Mouse (Mus musculus) heart, postnatal 4 days (tissue): ENCODE results near the gene Grik5. TPM values are rescaled to one million over a fixed set of nuclear protein-coding genes. Genes with fewer than 3 reads are reported as not detected.

Source experiments
- DNase-seq: peaks from one replicate; pipeline ENCODE4 v3.0.0; 2021
- total RNA-seq, 2 experiments: library from RNA; stranded (reverse); gene quantifications; 2 replicates each; pipeline ENCODE4 v1.2.3; 2021

Gene Grik5
- total RNA-seq, 2 experiments from 2014 or later: 14.0 to 15.7 TPM

- peak; percentile 89 for DNase-seq
Observed at GRCm38 (mm10) chr7:25030032-25030753, 42.0 kb downstream of the Grik5 start.

GRCm38 (mm10) chr7:25026452-25026851, 45.7 kb downstream of the Grik5 start:
- no peak for DNase-seq

GRCm38 (mm10) chr7:25025855-25026439, 46.2 kb downstream of the Grik5 start:
- DNase-seq: peak; percentile 66

GRCm38 (mm10) chr7:25011592-25011991, 60.6 kb downstream of the Grik5 start:
- DNase-seq: no peak

- DNase-seq: peak; percentile 57
Observed at GRCm38 (mm10) chr7:25010090-25010913, 61.8 kb downstream of the Grik5 start.

- no peak for DNase-seq
Observed at GRCm38 (mm10) chr7:25009099-25009700, 62.9 kb downstream of the Grik5 start.

- DNase-seq: peak; percentile 82
Observed at GRCm38 (mm10) chr7:25008635-25009034, 63.5 kb downstream of the Grik5 start.

GRCm38 (mm10) chr7:25007609-25008374, 64.4 kb downstream of the Grik5 start:
- DNase-seq: no peak

- no peak for DNase-seq
Observed at GRCm38 (mm10) chr7:25006586-25007364, 65.4 kb downstream of the Grik5 start.

GRCm38 (mm10) chr7:25006171-25006570, 66.0 kb downstream of the Grik5 start:
- DNase-seq: no peak

GRCm38 (mm10) chr7:25005421-25006065, 66.6 kb downstream of the Grik5 start, which contains the start of gene Atp1a3:
Gene Atp1a3, minus strand, starts transcription at chr7:25005958.
- no peak for DNase-seq

GRCm38 (mm10) chr7:25004806-25005205, 67.3 kb downstream of the Grik5 start:
- no peak for DNase-seq

GRCm38 (mm10) chr7:25003820-25004388, 68.2 kb downstream of the Grik5 start:
- no peak for DNase-seq

- no peak for DNase-seq
Observed at GRCm38 (mm10) chr7:25003291-25003690, 68.9 kb downstream of the Grik5 start.

- DNase-seq: no peak
Observed at GRCm38 (mm10) chr7:25000711-25001110, 71.4 kb downstream of the Grik5 start.

- no peak for DNase-seq
Observed at GRCm38 (mm10) chr7:25000211-25000610, 71.9 kb downstream of the Grik5 start.

GRCm38 (mm10) chr7:24993081-24993480, 79.1 kb downstream of the Grik5 start:
- DNase-seq: no peak

GRCm38 (mm10) chr7:24990478-24990877, 81.7 kb downstream of the Grik5 start:
- no peak for DNase-seq

- DNase-seq: no peak
Observed at GRCm38 (mm10) chr7:24987941-24988340, 84.2 kb downstream of the Grik5 start.

- no peak for DNase-seq
Observed at GRCm38 (mm10) chr7:24985799-24986198, 86.3 kb downstream of the Grik5 start.
